Mouse (Mus musculus) midbrain, postnatal 0 days (tissue): ENCODE results near the gene Mcm2. TPM values are rescaled to one million over a fixed set of nuclear protein-coding genes. Genes with fewer than 3 reads are reported as not detected.
A peak's percentile ranks its signal among the peaks of the same experiment; 100 is the strongest.

ENCODE experiments used
- ATAC-seq: fragments of 200-750 bp; cut with Nextera tagmentation; 2 replicates; pipeline ENCODE4 v1.8.0; 2017; ENCODE audit warnings: moderate number of reproducible peaks, mild to moderate bottlenecking, moderate TSS enrichment, moderate library complexity; ENCODE audit not compliant: low FRiP score
- DNase-seq: peaks from one replicate; pipeline ENCODE4 v3.0.0-alpha.2; 2015; ENCODE audit warnings: low spot score
- H3K27ac ChIP-seq: fragments of 300-500 bp; sonication (generic); 2 replicates; pipeline ENCODE4 v1.5.1; 2014; ENCODE audit warnings: low read depth, mild to moderate bottlenecking, low read length, mixed read lengths
- H3K27me3 ChIP-seq: fragments of 300-500 bp; sonication (generic); 2 replicates; pipeline ENCODE4 v1.6.1; 2014; ENCODE audit warnings: low read length, control low read depth, mixed read lengths; ENCODE audit not compliant: insufficient read depth
- H3K36me3 ChIP-seq: fragments of 300-500 bp; sonication (generic); 2 replicates; pipeline ENCODE4 v1.6.1; 2014; ENCODE audit warnings: low read length, control low read depth, mixed read lengths; ENCODE audit not compliant: insufficient read depth
- H3K4me1 ChIP-seq: fragments of 300-500 bp; sonication (generic); 2 replicates; pipeline ENCODE4 v1.6.1; 2014; ENCODE audit warnings: mild to moderate bottlenecking, control low read depth, antibody characterized with exemption, low read length, mixed read lengths; ENCODE audit not compliant: insufficient read depth
- H3K4me2 ChIP-seq: fragments of 300-500 bp; sonication (generic); 2 replicates; pipeline ENCODE4 v1.6.1; 2014; ENCODE audit warnings: low read depth, mild to moderate bottlenecking, low read length, mixed read lengths; ENCODE audit not compliant: poor library complexity, severe bottlenecking
- H3K4me3 ChIP-seq: fragments of 300-500 bp; sonication (generic); 2 replicates; pipeline ENCODE4 v1.5.1; 2014; ENCODE audit warnings: low read depth, mild to moderate bottlenecking, low read length, moderate library complexity
- H3K9ac ChIP-seq: fragments of 300-500 bp; sonication (generic); replicated peaks from 2 replicates; pipeline ENCODE4 v1.6.1; 2014; ENCODE audit warnings: mild to moderate bottlenecking, low read length, moderate library complexity, mixed read lengths; ENCODE audit not compliant: poor library complexity, severe bottlenecking
- H3K9me3 ChIP-seq: fragments of 300-500 bp; sonication (generic); 2 replicates; pipeline ENCODE4 v1.6.1; 2016; ENCODE audit warnings: low read length, control low read depth
- CTCF ChIP-seq: IDR thresholded peaks from 2 replicates; pipeline ENCODE4 v1.5.1; 2016; ENCODE audit warnings: antibody characterized with exemption, mild to moderate bottlenecking
- WGBS: fragments of 180-500 bp; shearing (Covaris S2); extraction: QIAGEN DNeasy Blood & Tissue Kit; methylation state at CpG from one replicate; pipeline ENCODE4 v1.1.7; 2014; 5-methylcytosine and 5-hydroxymethylcytosine counted together
- polyA plus RNA-seq: library from polyadenylated mRNA; unstranded; fragments of >200 nt; fragmentation: Nextera tagmentation; extraction: Ambion mirVana; gene quantifications from 2 replicates; pipeline ENCODE4 v1.2.1, GENCODE M21; 2015
- total RNA-seq: library from RNA; depleted of rRNA; stranded (reverse); fragments of >200 nt; gene quantifications from 2 replicates; pipeline ENCODE4 v1.2.3, GENCODE M21; 2014

Mcm2 gene
- total and polyA plus RNA-seq, 2 experiments from 2014 or later, result 7.6 to 16.2 TPM

GRCm38 (mm10) chr6:88924502-88925275, 26.1 kb upstream of the Mcm2 start:
- no peak for ATAC-seq
- peaks cover 9% of the 10 kb centered on the region; the same call in 1 of the 2 replicates for H3K4me1 ChIP-seq
- DNase-seq, result peak; percentile 76
- H3K9me3 ChIP-seq, result no peaks in the 10 kb centered on the region
- H3K27ac ChIP-seq, result no peak overlapping the region; the same call in 1 of the 2 replicates
- WGBS, result 7% methylated on average over 5 of the region's 5 CpGs
- no peaks in the 10 kb centered on the region for H3K27me3 ChIP-seq
- no peak overlapping the region for H3K4me2 ChIP-seq
- no peak overlapping the region for H3K4me3 ChIP-seq
- no peak for TF ChIP-seq CTCF
- no peaks in the 10 kb centered on the region for H3K36me3 ChIP-seq
- H3K9ac ChIP-seq, result 0 out of 2 replicates have a peak overlapping the region, but pooled peaks have one; percentile 8

GRCm38 (mm10) chr6:88918802-88919201, 20.2 kb upstream of the Mcm2 start:
- Histone ChIP-seq H3K9ac (no peak overlapping the region), H3K4me1 (no peaks in the 10 kb centered on the region), H3K36me3 (no peaks in the 10 kb centered on the region), H3K4me2 (no peak overlapping the region), H3K27ac (no peak overlapping the region), H3K27me3 (no peaks in the 10 kb centered on the region), H3K9me3 (no peaks in the 10 kb centered on the region), H3K4me3 (no peak overlapping the region)
- ATAC-seq (no peak), DNase-seq (no peak)
- TF ChIP-seq CTCF, result no peak
- WGBS, result 82% methylated on average over 8 of the region's 8 CpGs

GRCm38 (mm10) chr6:88916153-88916552, 17.6 kb upstream of the Mcm2 start:
- Histone ChIP-seq H3K9me3 (no peaks in the 10 kb centered on the region), H3K4me3 (no peak overlapping the region), H3K9ac (no peak overlapping the region), H3K36me3 (peaks cover 14% of the 10 kb centered on the region), H3K4me1 (no peaks in the 10 kb centered on the region), H3K27ac (no peak overlapping the region), H3K4me2 (no peak overlapping the region), H3K27me3 (no peaks in the 10 kb centered on the region)
- DNase-seq (peak; percentile 74), ATAC-seq (no peak; the same call in 1 of the 2 replicates)
- 77% methylated on average over 1 of the region's 1 CpGs for WGBS
- peak; percentile 87 for TF ChIP-seq CTCF

GRCm38 (mm10) chr6:88915510-88915909, 16.9 kb upstream of the Mcm2 start:
- ATAC-seq, result no peak; the same call in 1 of the 2 replicates
- no peak overlapping the region for H3K9ac ChIP-seq
- H3K27ac ChIP-seq, result no peak overlapping the region
- no peak overlapping the region for H3K4me3 ChIP-seq
- H3K36me3 ChIP-seq, result peaks cover 20% of the 10 kb centered on the region
- no peak for TF ChIP-seq CTCF
- 62% methylated on average over 4 of the region's 4 CpGs for WGBS
- no peak overlapping the region for H3K4me2 ChIP-seq
- peak; percentile 70 for DNase-seq
- no peaks in the 10 kb centered on the region for H3K9me3 ChIP-seq
- H3K27me3 ChIP-seq, result no peaks in the 10 kb centered on the region
- no peaks in the 10 kb centered on the region for H3K4me1 ChIP-seq

- 79% methylated on average over 5 of the region's 5 CpGs for WGBS
- no peak overlapping the region for H3K4me3 ChIP-seq
- no peak for TF ChIP-seq CTCF
- H3K27ac ChIP-seq, result no peak overlapping the region
- H3K4me2 ChIP-seq, result no peak overlapping the region
- DNase-seq, result no peak
- H3K27me3 ChIP-seq, result no peaks in the 10 kb centered on the region
- peaks cover 22% of the 10 kb centered on the region for H3K36me3 ChIP-seq
- no peak overlapping the region for H3K9ac ChIP-seq
- H3K9me3 ChIP-seq, result no peaks in the 10 kb centered on the region
- H3K4me1 ChIP-seq, result no peaks in the 10 kb centered on the region
- ATAC-seq, result no peak
These were observed 16.2 kb upstream of the Mcm2 start for GRCm38 (mm10) chr6:88914799-88915198.

- TF ChIP-seq CTCF, result no peak
- Histone ChIP-seq H3K4me2 (no peak overlapping the region), H3K27me3 (no peaks in the 10 kb centered on the region), H3K27ac (no peak overlapping the region), H3K9ac (no peak overlapping the region), H3K9me3 (no peaks in the 10 kb centered on the region), H3K4me1 (no peaks in the 10 kb centered on the region), H3K36me3 (peaks cover 22% of the 10 kb centered on the region), H3K4me3 (no peak overlapping the region)
- no peak for DNase-seq
- ATAC-seq, result no peak
These were observed 14.9 kb upstream of the Mcm2 start for GRCm38 (mm10) chr6:88913440-88913839.
